17 mouse cellular contexts compared by ENCODE assay signal in the genomic region with DNA sequence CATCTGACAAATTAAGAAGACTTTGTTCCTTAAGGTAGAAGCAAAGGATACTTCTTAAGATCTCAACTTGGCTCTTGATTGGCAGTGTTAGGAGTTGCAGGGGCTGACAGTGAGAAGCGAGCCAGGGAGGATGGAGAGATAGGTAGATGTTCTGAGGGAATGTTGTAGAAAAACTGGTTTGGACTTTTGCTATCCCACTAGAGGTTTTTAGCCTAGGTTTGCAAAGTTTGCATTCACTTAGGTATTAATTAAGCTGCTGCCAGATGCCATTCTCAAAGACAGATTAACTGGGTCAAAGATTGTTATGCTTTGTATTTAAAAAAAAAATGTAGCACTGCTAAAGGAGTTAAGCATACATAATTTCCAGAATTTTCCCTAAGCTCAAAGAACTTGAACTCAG. TPM values are rescaled to one million over a fixed set of nuclear protein-coding genes. Genes with fewer than 3 reads are reported as not detected.
"Had no signal": no experiment of that assay in that cellular context is flagged by ENCODE, and none has a peak within 500 bp of the region (broad histone marks: within the 10 kb centered on the region; RNA-seq: fewer than 3 reads in every experiment).

No protein-coding gene starts in this region.

- H3K27me3 ChIP-seq: lung, embryonic 15.5 days; midbrain, embryonic 13.5 days; midbrain, embryonic 15.5 days; neural tube, embryonic 12.5 days; stomach, embryonic 15.5 days had no signal

- H3K4me2 ChIP-seq: midbrain, embryonic 11.5 days; midbrain, embryonic 13.5 days; midbrain, embryonic 15.5 days; neural tube, embryonic 12.5 days had no signal

- H3K27ac ChIP-seq: lung, embryonic 15.5 days; macrophage; midbrain, embryonic 13.5 days; midbrain, embryonic 15.5 days; neural tube, embryonic 12.5 days; stomach, embryonic 15.5 days; stomach, postnatal 0 days had no signal

- DNase-seq: lung, adult 2 months; lung, postnatal 14 days; lung, postnatal 36 days; right cerebral cortex, postnatal 14 days; thymus, adult 2 months; thymus, postnatal 25 days; thymus, postnatal 4 days had no signal

- H3K4me1 ChIP-seq: midbrain, embryonic 13.5 days; midbrain, embryonic 15.5 days; neural tube, embryonic 12.5 days had no signal

- H3K9ac ChIP-seq: lung, embryonic 15.5 days; midbrain, embryonic 13.5 days; midbrain, embryonic 15.5 days; neural tube, embryonic 12.5 days; stomach, embryonic 15.5 days had no signal

- ATAC-seq: lung, postnatal 0 days; midbrain, embryonic 13.5 days; midbrain, embryonic 15.5 days had no signal

- H3K4me3 ChIP-seq: lung, embryonic 15.5 days; megakaryocyte, embryonic 14.5 days; midbrain, embryonic 13.5 days; midbrain, embryonic 15.5 days; neural tube, embryonic 12.5 days; stomach, embryonic 15.5 days had no signal

- H3K9me3 ChIP-seq: lung, embryonic 15.5 days; megakaryocyte, embryonic 14.5 days; midbrain, embryonic 13.5 days; midbrain, embryonic 15.5 days; neural tube, embryonic 12.5 days; stomach, embryonic 15.5 days had no signal

- H3K36me3 ChIP-seq: lung, embryonic 15.5 days; midbrain, embryonic 13.5 days; midbrain, embryonic 15.5 days; neural tube, embryonic 12.5 days; stomach, embryonic 15.5 days had no signal

RNA-seq across cellular contexts. Expression of a gene that starts 59.5 kb away (rescaled TPM):
- polyA plus RNA-seq: midbrain, embryonic 13.5 days had no signal
